Mouse (Mus musculus) midbrain, embryonic 11.5 days (tissue): ENCODE measurements around the gene Fat3. TPM values are rescaled to one million over a fixed set of nuclear protein-coding genes. Genes with fewer than 3 reads are reported as not detected.

Experiments
- ATAC-seq: fragments of 200-750 bp; cut with Nextera tagmentation; 2 replicates; pipeline ENCODE4 v1.8.0; 2017; ENCODE audit warnings: moderate TSS enrichment, moderate library complexity; ENCODE audit not compliant: low FRiP score
- DNase-seq: peaks from one replicate; pipeline ENCODE4 v3.0.0; 2015; ENCODE audit warnings: low spot score; ENCODE audit errors: missing footprints
- H3K27ac ChIP-seq: fragments of 300-500 bp; sonication (generic); 2 replicates; pipeline ENCODE4 v1.5.1; 2014; ENCODE audit warnings: low read depth, low read length
- H3K27me3 ChIP-seq: fragments of 300-500 bp; sonication (generic); 2 replicates; pipeline ENCODE4 v1.6.1; 2014; ENCODE audit warnings: mild to moderate bottlenecking, low read length, moderate library complexity, mixed read lengths; ENCODE audit not compliant: control insufficient read depth, insufficient read depth
- H3K36me3 ChIP-seq: fragments of 300-500 bp; sonication (generic); 2 replicates; pipeline ENCODE4 v1.6.1; 2014; ENCODE audit warnings: mild to moderate bottlenecking, low read length, moderate library complexity, mixed read lengths; ENCODE audit not compliant: control insufficient read depth, insufficient read depth
- H3K4me1 ChIP-seq: fragments of 300-500 bp; sonication (generic); 2 replicates; pipeline ENCODE4 v1.6.1; 2014; ENCODE audit warnings: low read length; ENCODE audit not compliant: control insufficient read depth, insufficient read depth
- H3K4me2 ChIP-seq: fragments of 300-500 bp; sonication (generic); 2 replicates; pipeline ENCODE4 v1.6.1; 2014; ENCODE audit warnings: mild to moderate bottlenecking, moderate library complexity
- H3K4me3 ChIP-seq: fragments of 300-500 bp; sonication (generic); 2 replicates; pipeline ENCODE4 v1.5.1; 2014; ENCODE audit warnings: low read depth, low read length
- H3K9ac ChIP-seq: fragments of 300-500 bp; sonication (generic); 2 replicates; pipeline ENCODE4 v1.6.1; 2014; ENCODE audit warnings: low read length
- H3K9me3 ChIP-seq: fragments of 300-500 bp; sonication (generic); 2 replicates; pipeline ENCODE4 v1.6.1; 2016; ENCODE audit warnings: low read length; ENCODE audit not compliant: control insufficient read depth
- WGBS: fragments of 180-500 bp; shearing (Covaris S2); extraction: QIAGEN DNeasy Blood & Tissue Kit; methylation state at CpG from one replicate; pipeline ENCODE4 v1.1.7; 2014; 5-methylcytosine and 5-hydroxymethylcytosine counted together
- polyA plus RNA-seq: library from polyadenylated mRNA; unstranded; fragments of >200 nt; fragmentation: Nextera tagmentation; extraction: Ambion mirVana; gene quantifications from 2 replicates; pipeline ENCODE4 v1.2.1, GENCODE M21; 2014

Gene Fat3
- polyA plus RNA-seq, 1 experiment from 2014 or later: 13.5 TPM

DNA sequence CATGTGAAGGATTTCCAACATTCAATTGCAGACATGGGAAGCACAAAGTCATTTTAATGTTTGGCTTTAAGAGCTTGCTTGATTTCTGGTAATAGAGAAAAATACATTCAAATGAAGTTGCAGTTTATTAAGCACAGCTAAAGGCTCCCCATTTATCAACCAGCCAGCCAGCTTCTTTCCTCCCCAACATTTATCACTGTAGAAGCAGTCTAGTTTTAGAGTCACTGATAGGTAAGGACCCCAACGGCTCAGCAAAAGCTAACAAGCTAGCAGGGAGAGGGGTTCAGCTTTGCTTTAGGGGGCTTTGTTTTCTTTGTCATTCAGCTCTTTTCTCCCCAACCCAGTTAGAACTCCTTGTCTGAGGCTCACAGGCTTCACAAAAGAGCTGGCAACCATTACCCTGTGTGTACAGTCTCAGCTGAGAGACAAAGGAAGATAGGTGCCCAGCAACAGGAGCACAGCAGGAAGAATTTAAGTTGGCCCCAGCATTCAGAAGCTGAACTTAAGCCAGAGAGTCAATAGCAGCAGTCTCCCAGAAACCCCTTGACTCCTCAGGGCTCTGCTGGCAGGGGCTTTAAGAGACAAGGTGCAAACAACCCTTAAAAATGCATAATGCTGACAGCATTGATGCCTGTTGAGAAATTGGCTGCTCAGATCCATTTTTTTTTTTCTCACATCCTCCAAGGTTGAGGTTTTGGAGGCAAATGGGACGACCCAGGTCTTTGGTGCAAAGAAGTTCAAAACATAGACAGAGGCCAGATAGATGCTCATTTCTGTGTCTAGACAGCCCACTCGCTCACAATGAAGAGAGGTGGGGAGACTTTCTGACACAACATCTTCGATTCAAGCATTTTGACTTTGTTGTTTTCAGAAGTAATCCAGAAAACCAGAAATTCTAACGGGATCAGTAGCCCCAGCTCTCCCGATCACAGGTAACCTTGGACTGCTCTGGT, 102.1 kb downstream of the Fat3 start:
- Histone ChIP-seq H3K4me2 (peak overlapping the region; percentile 2; the same call in 1 of the 2 replicates), H3K9ac (peak overlapping the region; percentile 4; the same call in 1 of the 2 replicates), H3K4me3 (no peak overlapping the region), H3K27me3 (no peaks in the 10 kb centered on the region), H3K27ac (peak overlapping the region; percentile 69), H3K9me3 (no peaks in the 10 kb centered on the region), H3K4me1 (peaks cover 40% of the 10 kb centered on the region), H3K36me3 (no peaks in the 10 kb centered on the region)
- ATAC-seq: peak; percentile 93
- WGBS: 21% methylated on average over 6 of the region's 6 CpGs
- DNase-seq: peak; percentile 96

DNA sequence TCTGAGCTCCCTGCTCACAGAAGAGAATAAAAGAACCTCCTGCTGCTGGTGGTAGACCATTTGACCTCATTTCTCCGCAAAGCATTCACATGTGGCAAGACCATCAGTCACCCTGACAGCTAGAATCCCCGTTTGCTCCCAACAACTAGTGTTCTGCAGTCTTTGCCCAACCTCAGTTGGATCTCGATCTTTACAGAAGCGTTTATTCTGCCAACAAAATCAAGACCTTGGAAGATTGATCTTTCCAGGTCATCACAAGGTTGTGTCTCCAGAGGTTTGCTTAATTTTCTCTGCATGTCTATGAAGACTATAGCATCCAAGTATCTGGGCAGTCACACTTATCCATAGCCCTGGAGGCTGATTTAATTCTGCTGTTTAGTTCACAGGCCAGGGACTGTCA, 111.9 kb downstream of the Fat3 start:
- H3K9ac ChIP-seq: no peak overlapping the region
- no peak overlapping the region for H3K4me3 ChIP-seq
- H3K27ac ChIP-seq: no peak overlapping the region
- DNase-seq (peak; percentile 79), ATAC-seq (no peak)
- 75% methylated on average over 4 of the region's 4 CpGs for WGBS
- H3K4me2 ChIP-seq: no peak overlapping the region
- no peaks in the 10 kb centered on the region for H3K27me3 ChIP-seq
- H3K9me3 ChIP-seq: no peaks in the 10 kb centered on the region
- peaks cover 3% of the 10 kb centered on the region; the same call in 1 of the 2 replicates for H3K4me1 ChIP-seq
- H3K36me3 ChIP-seq: no peaks in the 10 kb centered on the region

DNA sequence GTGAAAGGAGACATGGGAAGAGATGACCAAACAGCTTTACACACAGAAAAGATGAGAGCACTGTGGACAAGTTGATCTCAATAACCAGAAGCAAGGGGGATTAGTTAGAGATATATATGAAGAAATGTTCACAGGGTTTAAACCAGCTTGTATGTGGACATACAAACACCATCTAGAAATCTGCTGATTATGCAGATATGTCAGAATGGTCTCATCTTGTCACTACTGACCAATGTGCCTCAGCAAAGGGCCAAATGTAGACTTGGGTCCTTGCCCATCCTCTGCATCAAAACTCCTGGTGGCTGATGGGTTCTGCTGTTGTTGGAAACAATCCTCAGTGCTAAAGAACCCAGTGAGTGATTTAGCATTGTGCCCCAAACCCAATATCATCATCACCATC, 113.6 kb downstream of the Fat3 start:
- Histone ChIP-seq H3K4me2 (no peak overlapping the region), H3K27me3 (no peaks in the 10 kb centered on the region), H3K36me3 (no peaks in the 10 kb centered on the region), H3K9ac (no peak overlapping the region), H3K4me1 (peaks cover 3% of the 10 kb centered on the region; the same call in 1 of the 2 replicates), H3K4me3 (no peak overlapping the region), H3K27ac (no peak overlapping the region), H3K9me3 (no peaks in the 10 kb centered on the region)
- DNase-seq (peak; percentile 33), ATAC-seq (no peak)

DNA sequence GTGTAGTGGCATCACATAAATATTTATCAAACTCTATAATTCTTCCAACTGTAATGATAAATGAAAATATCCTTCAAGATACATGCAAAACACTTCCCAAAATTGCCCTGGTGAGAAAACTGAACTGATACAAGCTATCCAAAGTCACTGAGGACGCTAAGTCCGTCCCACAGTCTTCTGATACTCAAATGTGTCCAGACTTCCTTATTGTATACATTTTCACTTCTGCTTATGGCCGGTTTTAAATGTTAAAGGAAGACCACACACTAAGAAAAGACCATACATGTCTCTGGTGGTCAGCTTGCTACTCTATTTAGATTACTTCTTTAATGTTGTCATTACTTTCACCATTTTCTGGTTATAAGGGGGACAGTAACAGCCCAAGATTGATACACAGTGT, 137.4 kb downstream of the Fat3 start:
- H3K27ac ChIP-seq: no peak overlapping the region
- H3K9me3 ChIP-seq: no peaks in the 10 kb centered on the region
- DNase-seq (no peak), ATAC-seq (no peak)
- H3K4me1 ChIP-seq: 0 out of 2 replicates have a peak, but pooled peaks cover 3% of the 10 kb centered on the region
- H3K9ac ChIP-seq: no peak overlapping the region
- H3K36me3 ChIP-seq: no peaks in the 10 kb centered on the region
- no peak overlapping the region for H3K4me3 ChIP-seq
- H3K4me2 ChIP-seq: no peak overlapping the region
- WGBS: 87% methylated on average over 3 of the region's 3 CpGs
- H3K27me3 ChIP-seq: no peaks in the 10 kb centered on the region

DNA sequence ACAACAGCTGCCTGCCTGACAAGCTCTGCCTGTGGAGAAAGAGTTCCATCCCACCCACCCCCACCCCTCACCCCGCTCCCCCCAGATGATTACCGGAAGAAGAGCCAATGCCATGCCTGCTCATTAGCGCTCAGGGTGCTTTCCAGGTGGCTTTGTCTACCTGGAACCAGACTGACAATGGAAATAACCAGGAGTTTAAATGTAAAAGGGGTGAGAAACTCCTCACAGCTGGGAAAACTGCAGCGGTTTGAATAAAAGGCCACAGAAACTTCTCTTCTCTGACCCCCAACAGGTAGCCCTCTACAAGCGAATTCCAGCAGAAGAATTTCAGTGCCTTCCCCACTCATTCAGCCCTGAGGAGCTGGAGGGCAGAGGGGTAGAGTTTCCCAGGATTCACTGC, 139.3 kb downstream of the Fat3 start:
- no peaks in the 10 kb centered on the region for H3K27me3 ChIP-seq
- no peak overlapping the region for H3K4me2 ChIP-seq
- H3K27ac ChIP-seq: no peak overlapping the region
- DNase-seq (no peak), ATAC-seq (no peak)
- no peaks in the 10 kb centered on the region for H3K36me3 ChIP-seq
- peaks cover 10% of the 10 kb centered on the region for H3K4me1 ChIP-seq
- no peak overlapping the region for H3K9ac ChIP-seq
- H3K4me3 ChIP-seq: no peak overlapping the region
- 19% methylated on average over 5 of the region's 5 CpGs for WGBS
- no peaks in the 10 kb centered on the region for H3K9me3 ChIP-seq

DNA sequence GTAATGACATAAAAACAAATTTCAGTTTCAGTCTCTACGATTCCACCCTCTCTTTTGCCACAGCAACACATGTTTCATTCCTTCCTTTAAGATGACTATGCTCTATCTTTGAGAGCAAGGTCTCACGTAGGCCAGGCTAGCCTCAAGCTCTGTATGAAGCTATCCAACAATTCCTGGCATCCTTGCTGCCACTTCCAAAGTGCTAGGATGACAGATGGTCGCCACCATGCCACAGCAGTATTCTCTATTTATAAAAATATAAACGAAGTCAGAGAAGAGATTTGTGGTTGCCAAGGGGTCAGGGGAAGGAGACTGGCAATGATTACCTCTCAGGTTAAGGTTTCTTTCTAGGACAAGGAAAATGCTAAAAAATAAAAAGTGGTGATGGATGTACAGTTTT, 144.4 kb downstream of the Fat3 start:
- H3K27me3 ChIP-seq: no peaks in the 10 kb centered on the region
- DNase-seq: no peak
- 83% methylated on average over 4 of the region's 4 CpGs for WGBS

DNA sequence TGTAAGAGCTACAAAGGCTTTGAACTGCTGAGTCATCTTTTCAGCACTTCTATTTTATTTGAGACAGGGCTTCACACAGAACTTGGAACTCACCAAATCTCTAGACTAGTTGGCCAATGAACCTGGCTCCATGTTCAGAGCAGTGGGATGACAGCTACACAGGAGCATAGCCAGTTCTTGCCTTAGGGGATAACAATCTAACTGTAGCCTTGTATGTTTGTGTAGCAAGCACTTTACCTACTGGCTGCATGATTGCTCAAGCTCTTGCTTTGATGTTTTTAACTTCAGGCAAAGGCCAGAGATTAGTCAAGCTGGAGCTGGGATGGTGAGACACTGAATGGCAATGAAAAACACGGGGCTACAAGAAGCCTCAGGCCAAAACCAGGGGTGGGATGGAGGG, 146.2 kb downstream of the Fat3 start:
- Histone ChIP-seq H3K36me3 (no peaks in the 10 kb centered on the region), H3K27ac (no peak overlapping the region), H3K4me1 (peaks cover 19% of the 10 kb centered on the region), H3K9ac (no peak overlapping the region), H3K27me3 (no peaks in the 10 kb centered on the region), H3K9me3 (no peaks in the 10 kb centered on the region), H3K4me2 (no peak overlapping the region), H3K4me3 (no peak overlapping the region)
- ATAC-seq (no peak), DNase-seq (no peak)
- 29% methylated on average over 1 of the region's 1 CpGs for WGBS

More for the DNA sequence above, 144.4 kb downstream of the Fat3 start:
- H3K4me2 ChIP-seq: no peak overlapping the region
- H3K9ac ChIP-seq: no peak overlapping the region
- H3K9me3 ChIP-seq: no peaks in the 10 kb centered on the region
- peaks cover 19% of the 10 kb centered on the region for H3K4me1 ChIP-seq
- no peaks in the 10 kb centered on the region for H3K36me3 ChIP-seq
- H3K27ac ChIP-seq: no peak overlapping the region
- no peak for ATAC-seq
- H3K4me3 ChIP-seq: no peak overlapping the region

DNA sequence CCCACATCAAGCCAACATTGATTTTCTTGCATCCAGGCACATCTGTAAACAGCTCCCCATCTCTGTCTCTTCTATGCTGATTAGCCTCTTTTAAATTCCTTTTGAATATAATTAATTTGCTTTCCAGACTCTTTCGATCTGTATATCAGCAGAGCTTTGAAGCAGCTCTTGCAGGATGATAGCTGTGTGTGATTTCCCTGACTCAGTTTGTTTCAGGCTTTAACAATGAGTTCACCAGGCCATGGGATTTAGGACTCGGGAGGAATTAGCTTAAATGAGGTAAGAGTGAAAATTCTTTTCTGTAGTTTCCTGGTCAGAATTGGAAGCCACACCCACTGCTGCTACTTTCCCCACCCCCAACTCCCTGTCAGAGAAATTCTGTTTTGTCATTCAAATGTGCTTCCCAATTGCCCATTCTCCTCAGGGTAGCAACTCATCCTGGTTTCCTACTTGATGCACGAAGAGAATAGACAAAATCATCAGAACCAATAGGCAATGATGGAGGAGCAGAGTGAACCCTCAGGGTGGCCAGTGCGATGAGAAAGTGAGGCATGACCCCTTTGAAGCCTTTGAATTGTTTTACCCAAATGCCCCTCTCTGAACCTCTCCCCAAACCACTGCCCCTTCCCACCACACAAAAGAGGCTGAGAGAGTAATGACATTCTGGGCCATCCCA, 147.9 kb downstream of the Fat3 start:
- ATAC-seq (peak; percentile 85), DNase-seq (peak; percentile 94)
- no peak overlapping the region for H3K4me3 ChIP-seq
- peak overlapping the region; percentile 37 for H3K4me2 ChIP-seq
- WGBS: 7% methylated on average over 4 of the region's 4 CpGs
- no peaks in the 10 kb centered on the region for H3K9me3 ChIP-seq
- no peaks in the 10 kb centered on the region for H3K36me3 ChIP-seq
- peak overlapping the region; percentile 47 for H3K27ac ChIP-seq
- peaks cover 14% of the 10 kb centered on the region for H3K4me1 ChIP-seq
- H3K27me3 ChIP-seq: no peaks in the 10 kb centered on the region
- no peak overlapping the region for H3K9ac ChIP-seq

DNA sequence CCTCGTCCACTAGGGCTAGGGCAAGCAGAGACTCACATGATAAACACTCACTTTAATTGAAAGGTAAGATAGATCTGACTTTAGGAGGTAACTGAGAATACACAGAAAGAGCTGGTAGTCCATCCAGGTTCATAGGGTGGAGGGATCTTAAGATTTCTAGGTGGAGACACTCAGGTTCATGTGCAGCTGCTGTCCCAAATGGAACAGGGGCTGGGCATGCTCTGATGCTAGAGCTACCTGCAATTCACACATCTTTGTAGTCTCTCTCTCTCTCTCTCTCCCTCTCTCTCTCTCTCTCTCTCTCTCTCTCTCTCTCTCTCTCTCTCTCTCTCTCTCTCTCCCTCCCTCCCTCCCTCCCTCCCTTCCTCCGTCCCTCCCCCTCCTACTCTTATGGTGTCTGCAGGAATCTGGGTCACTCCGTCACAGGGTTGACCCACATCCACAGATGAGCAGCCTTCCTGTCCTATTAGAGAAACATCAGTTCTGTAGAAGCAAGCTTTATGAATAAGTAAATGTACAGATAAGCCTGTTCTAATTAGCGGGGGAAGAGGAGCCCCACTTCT, 148.5 kb downstream of the Fat3 start:
- Histone ChIP-seq H3K9ac (no peak overlapping the region), H3K9me3 (no peaks in the 10 kb centered on the region), H3K36me3 (no peaks in the 10 kb centered on the region), H3K27me3 (no peaks in the 10 kb centered on the region), H3K4me1 (peaks cover 14% of the 10 kb centered on the region), H3K27ac (peak overlapping the region; percentile 47; the same call in 1 of the 2 replicates), H3K4me2 (peak overlapping the region; percentile 37), H3K4me3 (no peak overlapping the region)
- ATAC-seq: peak; percentile 57
- WGBS: 41% methylated on average over 3 of the region's 4 CpGs
- no peak for DNase-seq
